Mouse (Mus musculus): ENCODE results near the gene Rbms3.

Rbms3 gene

DNA sequence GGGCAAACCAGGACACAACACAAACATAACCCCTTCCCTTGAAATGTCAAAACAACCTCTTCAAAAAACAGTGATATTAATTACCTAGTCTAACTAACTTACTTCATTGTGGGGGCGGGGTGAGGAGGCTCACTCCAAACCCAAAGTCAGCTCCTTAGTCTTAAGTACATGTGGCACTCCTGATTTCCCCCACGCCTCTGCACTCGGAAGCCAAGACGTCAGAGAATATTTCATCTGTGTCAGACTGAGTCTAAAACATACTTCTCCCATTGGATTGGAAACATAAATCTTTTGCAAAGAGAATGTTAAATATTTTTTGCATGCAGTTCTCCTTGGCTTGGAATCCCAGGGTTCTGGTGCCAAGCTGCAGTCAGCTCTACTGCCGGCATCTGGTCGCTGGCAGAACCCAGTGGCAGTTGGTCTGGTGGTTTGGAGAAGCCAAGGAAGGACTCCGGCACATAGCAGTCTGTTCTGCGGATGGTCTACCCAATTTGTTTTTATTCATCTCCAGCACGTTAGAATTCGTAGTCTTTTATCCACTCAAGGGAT lies 512.5 kb downstream of the Rbms3 start:
- peak; percentile 34 for DNase-seq (ENCODE audit: low read depth, low spot score)

DNA sequence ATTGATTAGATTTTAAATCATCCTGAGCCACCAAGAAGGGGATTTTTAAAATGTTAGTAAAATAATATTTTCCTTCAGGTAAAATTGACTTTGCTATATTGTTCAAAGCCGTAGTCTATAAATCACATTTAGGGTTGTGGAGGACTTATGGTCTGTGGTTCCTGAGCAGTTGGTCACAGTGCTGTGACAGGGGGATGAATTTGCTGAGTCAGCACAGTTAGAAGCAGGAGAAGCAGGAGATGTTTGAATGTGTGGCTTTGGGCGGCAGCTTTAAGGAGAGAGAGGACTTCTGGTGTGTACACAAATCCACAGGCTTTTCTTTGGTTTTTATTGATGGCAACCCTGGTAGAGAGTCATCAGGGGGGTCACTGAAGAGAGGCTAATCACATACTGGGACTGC lies 514.1 kb downstream of the Rbms3 start:
- no peak for DNase-seq (ENCODE audit: low read depth, low spot score)

DNA sequence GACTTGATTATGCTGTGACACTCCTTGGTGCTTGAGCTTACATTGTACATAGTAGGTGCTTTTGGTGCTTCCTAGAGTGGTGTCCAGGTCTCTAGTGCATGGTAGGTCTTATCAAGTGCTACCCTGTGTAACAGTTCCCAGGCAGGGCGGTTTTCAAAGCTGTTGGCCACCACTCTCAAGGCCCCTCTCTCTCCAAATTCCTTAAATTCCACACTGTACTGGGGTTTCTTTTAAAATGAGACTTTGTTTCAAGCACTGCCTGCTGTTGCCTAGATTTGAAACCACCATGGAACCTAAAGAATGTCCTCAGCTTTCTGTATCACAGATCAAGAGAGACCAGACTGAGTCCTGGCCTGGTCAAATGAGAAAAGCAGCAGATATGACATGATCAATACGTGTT lies 516.1 kb downstream of the Rbms3 start:
- no peak for DNase-seq (ENCODE audit: low read depth, low spot score)

DNA sequence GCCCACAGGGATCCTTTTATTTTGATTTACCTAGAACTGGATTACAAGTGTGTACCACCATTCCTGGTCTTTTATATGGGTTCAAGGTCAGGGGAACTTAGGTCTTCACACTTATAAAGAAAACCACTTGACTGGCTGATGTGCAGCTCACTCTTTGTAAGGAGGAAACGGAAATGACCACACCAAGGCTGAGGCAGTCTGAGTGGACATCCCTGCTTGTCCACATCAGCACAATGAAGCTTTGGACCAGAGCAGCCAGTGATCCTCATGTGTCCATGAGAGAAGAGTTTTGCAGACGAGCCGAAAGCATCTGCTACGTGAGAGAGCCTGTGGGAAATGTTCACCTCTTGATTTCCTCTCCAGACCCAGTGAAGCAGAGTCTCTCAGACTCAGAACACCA lies 521.8 kb downstream of the Rbms3 start:
- no peak for DNase-seq (ENCODE audit: low read depth, low spot score)

DNA sequence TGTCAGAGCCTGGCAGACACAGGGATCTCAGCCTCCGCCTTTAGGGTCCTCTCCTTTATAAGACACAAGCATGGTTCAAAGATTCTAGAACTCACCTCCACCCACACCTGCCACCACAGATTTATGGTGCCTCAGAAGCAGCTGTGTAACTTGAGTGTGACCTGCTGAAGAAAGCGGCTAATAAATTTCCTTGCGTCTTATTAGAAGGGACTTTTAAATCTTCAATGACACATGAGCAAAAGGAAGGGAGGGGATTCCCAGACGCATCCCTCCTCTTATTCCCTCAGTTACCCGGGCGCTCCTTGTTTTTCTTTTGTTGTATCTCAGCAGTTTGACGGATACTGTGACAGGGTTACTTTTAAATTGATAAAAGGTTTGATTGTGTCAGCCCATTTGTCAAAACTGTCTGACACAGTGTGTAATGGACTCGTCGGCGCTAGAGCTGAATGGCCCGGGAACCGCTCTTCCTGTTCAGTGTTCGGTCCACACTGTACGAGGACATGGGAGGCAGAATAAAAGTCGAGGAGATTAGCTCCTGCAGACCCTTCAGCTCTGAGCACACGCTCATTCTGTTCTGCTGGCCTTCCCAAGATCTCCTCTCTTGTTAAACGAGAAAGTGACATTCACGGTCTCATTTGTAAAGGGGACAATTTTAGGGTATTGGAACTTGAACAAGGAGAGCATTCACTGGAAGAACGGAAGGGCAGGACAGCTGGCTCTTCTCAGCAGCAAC lies 527.3 kb downstream of the Rbms3 start:
- DNase-seq (ENCODE audit: low read depth, low spot score): no peak

DNA sequence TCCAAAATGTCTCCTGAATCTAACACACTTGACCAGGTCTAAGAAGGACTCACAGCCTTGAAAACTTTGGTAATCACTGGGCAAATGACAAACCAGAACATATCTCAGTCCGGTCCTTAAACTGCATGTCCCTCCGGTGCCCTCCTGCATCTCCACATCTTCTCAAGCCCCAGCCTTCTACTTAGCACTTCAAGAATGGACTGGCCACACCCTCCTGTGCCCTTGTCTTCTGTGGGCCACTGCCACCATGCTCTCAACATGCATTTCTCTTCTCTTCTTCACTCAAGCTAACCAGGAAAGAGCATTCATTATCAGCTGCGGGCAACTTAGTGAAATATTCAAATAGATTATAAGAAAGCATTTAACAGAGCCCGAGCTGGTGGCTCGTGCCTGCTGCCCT lies 529.5 kb downstream of the Rbms3 start:
- no peak for DNase-seq (ENCODE audit: low read depth, low spot score)

DNA sequence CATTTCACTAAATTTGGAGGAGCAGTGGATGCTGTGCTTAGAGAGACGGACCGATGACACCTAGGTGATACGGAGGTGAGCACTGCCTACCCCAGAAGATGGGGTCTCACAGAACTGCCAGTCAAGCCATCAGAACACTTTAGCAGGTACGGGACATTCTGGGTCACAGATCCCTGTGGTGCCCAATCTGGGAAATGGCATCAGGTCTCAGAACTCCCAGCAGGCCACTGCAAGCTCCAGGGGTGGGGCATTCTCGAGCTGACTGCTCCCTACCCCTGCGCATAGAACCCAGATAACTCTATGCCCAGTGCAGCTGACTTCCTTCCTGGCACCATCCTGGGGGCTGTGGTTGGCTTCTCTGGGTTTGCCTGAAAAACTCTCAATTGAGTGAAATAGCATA lies 536.2 kb downstream of the Rbms3 start:
- DNase-seq (ENCODE audit: low read depth, low spot score): no peak

DNA sequence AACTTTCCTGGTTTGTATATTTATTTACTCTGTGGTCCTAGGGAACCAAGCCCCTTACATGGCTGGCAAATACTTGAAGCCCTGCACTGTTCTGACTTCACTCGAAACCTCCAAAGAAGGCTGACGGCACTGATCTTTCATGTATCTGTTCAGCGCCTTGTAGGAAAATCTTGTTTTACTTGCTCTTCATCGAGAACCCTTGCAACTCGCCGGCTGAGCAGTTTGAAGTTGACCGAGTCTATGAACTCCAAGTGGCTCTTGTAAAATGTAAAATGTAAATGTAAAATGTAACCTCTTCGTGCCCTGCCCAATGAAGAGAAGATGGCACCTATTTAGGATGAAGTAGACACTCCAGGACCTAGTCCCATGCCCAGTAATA lies 537.5 kb downstream of the Rbms3 start:
- no peak for DNase-seq (ENCODE audit: low read depth, low spot score)

DNA sequence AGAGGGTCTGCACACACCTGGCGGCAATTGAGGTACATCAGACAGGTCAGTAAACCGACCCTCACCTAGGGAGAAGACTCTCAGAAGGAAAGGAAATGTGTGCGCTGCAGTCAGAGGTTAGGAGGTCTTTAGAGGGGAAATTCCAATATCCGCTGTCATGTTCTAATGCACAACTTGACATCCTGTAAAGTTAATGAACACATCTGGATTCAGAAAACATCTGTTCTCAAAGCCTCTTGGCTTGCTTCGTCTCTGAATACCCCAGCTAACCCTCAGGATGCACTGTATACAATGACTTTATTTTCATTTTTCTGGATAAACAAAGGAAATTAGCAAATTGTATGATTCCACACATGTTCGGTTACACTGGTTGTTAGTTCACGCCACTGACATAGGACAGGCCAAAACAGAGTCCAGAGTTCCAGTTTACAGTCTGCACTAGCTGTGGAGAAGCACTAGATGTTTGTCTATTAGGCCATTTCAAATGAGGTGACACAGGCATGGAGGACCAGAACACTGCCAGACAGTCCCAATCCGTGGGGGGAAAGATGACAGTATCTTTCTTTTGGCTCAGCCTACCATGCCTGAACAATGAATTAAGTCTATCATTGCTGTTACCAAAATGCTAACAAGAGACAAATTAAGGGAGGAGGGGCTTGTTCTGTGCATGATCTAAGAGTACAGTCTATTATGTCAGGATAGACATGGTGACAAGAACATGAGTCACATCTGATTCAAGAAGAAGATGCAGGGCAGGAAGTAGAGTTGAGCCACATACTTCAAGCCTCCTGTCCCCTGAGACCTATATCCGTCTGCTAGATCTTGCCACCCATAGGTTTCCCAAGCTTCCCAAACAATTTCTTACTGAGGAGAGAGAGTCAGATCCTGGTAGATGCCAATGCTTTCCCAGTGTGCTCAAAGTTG lies 538.2 kb downstream of the Rbms3 start:
- no peak for DNase-seq (ENCODE audit: low read depth, low spot score)

DNA sequence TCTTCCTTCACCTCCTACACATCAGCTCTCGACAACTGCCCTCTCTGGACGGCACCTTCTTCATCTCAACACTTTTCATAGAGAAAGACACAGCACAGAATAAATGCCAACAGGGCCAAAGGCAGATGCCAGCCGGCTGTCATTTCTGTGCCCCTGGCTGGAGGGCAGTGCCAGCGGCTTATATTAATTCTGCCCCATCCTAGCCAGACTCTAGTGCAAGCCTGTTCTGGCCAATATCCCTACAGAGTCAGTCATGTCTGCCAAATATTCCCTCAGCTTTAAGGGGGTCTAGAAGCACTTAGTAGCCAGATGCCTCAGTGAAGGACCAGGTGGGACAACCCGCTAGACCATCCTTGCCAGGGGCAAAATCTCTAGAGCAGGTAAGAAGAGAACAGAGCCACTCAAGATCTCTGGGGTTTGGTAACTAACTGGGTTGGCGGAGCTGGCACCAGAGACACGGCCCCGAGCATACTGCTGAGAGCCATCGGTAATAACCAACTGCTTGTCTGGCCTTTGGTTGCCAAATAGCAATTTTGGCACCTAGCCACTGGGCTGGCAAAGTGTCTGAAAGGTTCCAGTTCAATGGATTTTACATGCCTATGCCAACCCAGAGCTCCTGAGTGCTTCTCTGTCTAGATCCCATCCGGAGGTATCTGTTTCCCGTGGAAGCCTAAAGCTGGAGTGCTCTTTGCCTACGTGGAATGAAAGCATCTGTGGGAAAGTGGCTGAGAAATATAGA lies 540.1 kb downstream of the Rbms3 start:
- peak; percentile 14 for DNase-seq (ENCODE audit: low read depth, low spot score)

DNA sequence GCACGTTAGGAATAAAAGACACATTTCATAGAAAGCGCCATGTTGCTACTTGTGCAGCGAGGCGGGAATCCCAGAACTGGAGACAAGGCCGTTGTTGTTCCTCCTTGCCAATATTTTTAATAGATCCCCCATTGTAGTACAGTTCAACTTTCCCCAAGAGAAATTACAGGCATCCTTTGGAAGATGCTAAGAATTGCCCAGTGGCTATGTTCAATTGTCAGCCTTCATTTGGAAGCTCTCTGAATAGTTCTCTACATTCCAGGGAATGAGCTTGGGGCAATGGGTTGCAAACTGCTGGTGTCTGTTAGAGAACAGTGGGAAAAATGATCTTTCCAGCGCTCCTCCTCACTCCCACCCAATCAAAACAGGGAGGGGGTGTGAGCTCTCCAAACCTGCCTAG lies 541.4 kb downstream of the Rbms3 start:
- DNase-seq (ENCODE audit: low read depth, low spot score): no peak

DNA sequence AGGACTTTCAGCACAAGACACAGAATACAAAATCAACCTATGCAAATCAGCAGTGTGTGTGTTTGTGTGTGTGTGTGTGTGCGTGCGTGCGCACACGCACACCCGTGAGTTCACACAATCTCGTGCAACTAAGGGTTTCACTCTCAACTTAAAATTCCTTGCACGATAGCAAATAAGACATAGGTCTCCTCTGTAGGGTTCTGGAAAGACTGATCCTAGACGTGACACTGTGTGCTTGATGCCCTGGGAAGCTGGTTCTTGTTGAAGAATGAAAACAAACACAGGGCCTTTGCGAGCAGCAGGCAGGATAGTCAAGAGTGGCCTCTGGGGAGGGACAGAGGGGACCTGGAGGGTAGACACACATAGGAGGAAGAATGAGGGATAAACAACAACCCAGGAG lies 544.0 kb downstream of the Rbms3 start:
- no peak for DNase-seq (ENCODE audit: low read depth, low spot score)

DNA sequence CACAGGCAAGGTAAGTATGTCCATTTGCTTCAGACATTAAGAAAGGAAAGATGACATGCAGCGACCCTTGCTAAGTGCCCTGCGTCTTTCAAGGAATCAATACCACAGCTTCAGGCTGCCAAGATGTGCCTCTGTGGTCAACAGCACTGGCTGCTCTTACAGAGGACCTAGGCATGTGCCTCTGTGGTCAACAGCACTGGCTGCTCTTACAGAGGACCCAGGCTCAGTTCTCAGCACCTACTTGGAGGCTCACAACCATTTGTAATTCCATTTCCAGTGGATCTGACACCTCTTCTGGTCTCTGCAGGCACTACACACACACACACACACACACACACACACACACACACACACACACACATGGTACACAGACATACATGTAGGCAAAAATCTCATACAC lies 545.2 kb downstream of the Rbms3 start:
- DNase-seq (ENCODE audit: low read depth, low spot score): no peak

DNA sequence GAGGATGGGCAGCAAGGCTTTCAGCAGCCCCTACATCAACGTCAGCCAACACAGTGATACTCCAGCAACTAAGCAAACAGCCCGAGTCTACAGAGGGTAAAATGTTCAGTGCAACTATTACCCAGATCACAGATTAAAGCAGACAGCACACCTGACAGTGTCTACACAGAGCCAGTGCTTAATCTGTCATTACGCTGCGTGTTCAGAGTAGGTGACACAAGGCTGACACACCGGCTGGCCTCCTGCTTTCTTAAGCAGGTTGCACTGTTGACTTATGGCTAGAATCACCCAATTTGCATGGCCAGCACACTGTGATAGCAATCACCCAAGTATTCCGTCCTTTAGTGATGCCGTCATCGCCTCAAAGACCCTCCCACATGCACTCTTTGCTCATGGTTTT lies 550.2 kb downstream of the Rbms3 start:
- no peak for DNase-seq (ENCODE audit: low read depth, low spot score)

DNA sequence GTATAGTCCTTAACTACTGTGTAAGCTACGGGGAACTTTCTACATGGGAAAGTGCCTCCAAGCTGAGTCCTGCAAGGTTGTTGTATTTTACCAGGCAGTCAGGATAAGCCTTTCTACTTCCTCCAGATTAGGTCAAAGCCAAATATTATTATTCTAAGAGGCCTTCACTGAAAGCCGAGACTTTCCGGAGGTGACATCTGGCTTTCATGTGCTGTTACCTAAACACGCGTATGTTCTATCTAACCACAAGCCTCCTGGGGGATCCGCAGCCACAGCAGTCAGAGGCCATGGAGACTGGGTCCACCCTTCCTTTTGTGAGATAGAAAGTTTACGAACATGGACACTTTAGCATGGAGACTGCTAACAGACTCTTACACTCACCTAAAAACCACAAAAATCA lies 552.2 kb downstream of the Rbms3 start:
- no peak for DNase-seq (ENCODE audit: low read depth, low spot score)

DNA sequence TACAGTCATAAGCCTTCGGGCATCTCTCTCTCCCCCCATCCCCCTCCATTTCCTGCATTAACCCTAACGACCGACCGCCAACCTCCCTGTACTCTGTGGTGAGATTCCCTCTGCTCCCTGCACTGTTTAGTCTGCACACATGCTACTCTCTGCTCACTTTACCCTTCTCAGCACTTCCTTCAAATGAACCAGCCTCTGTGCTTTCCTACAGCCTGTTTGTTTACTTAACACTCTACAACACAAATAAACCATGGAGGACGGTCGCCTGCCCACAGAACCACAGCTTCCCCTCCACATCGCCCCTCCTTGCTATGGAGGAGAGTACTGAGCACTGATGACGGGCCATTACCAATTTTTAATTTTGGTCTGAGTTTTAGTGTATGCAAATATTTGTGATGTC lies 552.9 kb downstream of the Rbms3 start:
- no peak for DNase-seq (ENCODE audit: low read depth, low spot score)

DNA sequence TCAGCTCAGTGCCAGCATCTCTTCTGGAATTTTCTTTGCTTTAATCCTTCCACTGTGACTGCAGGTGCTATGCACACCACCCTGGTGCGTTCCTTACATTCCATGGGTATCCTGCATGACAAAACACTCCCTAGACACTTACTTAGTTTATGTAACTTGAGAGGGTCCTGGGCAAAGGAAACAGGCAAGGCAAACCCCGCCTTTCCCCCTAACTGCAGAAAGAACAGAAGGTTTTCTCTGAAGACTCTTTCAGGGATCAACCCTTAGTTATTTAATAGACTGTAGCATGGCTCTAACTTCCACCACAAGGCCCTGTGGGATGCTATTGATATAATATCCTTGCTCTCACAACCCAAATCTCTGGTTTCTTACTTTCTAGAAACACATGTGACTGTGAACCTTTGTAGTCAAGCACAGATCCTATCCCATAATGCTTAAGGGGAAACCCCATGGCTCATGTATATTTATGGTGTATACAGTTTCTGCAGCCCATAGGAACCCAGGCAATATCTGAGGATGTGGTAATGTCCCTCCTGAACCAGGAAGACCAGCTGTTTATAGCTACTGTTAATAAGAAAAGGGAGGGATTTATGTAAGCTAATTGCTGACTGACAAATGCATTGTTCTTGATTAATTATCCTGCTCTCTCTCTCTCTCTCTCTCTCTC lies 557.1 kb downstream of the Rbms3 start:
- DNase-seq (ENCODE audit: low read depth, low spot score): no peak

DNA sequence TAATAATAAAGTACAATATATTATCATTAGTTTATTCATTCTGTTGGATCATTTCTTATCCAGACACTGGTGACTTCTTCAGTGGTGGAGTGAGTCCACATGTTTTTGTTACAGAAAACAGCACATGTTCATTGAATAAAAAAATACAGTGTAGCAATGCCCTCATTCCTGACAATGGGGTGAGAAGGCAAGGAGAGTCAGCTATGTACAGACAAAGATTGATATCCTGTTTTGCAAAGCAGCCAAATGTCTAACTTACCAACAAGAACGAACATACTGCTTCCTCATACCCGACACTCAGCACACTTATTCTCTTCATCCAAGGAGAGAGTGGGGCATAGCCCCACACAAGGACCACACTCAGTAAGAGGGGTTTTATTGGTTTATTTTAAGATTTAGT lies 559.1 kb downstream of the Rbms3 start:
- no peak for DNase-seq (ENCODE audit: low read depth, low spot score)

DNA sequence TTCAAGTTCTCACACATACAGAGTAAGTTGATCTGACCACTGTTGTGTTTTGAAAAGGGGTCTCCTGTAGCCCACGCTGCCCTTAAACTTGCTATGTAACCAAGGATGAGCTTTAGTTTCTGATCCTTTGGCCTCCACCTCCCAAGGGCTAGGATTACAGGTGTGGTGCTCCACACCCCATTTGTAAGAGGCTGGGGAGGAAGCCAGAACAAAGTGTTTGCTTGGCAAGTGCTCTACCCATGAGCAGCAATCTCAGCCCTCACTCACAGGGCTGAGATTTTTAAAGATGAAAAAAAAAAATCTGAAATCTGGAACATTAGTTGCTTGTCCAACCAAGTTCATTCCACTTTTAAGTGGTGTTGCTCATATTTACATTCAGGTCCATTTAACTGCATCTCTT lies 560.5 kb downstream of the Rbms3 start:
- DNase-seq (ENCODE audit: low read depth, low spot score): no peak

DNA sequence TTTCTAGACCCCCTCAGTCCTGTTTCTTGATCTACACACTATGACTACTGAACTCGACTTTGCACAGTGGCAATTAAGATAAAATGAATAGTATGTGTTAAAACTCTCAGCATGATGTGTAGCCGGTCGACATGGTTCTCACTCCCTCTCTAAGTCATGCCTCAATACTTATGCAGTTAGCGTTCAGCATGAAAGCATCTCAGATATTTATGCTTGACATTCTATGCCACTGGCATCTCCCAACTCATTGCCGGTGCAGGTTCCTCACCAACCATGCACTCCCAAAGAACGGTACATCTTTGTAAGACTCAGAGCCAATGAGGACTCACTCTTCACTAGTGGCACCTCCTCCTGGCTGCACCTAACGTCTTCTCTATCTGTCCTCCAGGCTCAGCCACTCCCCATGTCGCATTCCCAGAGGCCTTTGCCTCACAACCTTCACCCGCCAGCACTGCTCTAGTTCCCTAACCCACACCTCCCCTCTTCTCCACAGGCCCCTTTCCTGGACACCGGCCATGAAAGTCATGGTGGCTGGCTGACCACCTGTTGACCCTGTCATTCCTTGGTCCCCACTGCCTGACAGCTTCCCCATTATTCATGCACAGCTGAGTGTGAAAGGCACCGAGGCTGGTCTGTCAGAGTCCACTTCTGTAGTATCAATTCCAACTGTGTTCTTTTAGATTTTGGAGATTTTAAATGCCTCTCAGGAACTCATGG lies 561.9 kb downstream of the Rbms3 start:
- DNase-seq (ENCODE audit: low read depth, low spot score): no peak

DNA sequence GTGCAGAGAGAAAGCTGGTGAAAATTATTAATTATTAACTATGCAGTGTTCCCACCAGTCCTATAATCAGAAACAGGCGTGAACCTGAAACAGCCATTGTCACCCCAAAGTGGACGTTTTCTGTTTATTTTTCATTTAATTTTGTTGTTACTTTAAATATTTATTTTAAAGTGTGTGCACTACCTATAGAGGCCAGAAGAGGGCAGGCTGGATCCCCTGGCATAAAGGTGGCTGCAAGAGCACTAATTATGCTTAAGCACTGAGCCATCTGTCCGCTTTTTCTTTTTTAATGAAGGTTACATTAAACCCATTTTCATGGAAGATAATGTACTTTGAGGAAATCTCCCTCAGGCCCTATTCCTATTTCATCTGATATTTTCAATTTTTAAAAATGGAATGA lies 563.2 kb downstream of the Rbms3 start:
- DNase-seq (ENCODE audit: low read depth, low spot score): no peak

All from brain, embryonic 18.5 days (tissue).